Mouse (Mus musculus) kidney, adult 2 months (tissue): ENCODE data around the gene Fndc5. TPM values are rescaled to one million over a fixed set of nuclear protein-coding genes. Genes with fewer than 3 reads are reported as not detected.

Experiments
- DNase-seq: peaks from one replicate; pipeline ENCODE4 v3.0.0; 2021
- H3K27ac ChIP-seq: fragments of 200-500 bp; 2 replicates; pipeline ENCODE4 v1.5.1; 2012; ENCODE audit warnings: low read depth, low read length, control low read depth, inconsistent platforms; ENCODE audit not compliant: insufficient read depth
- H3K27me3 ChIP-seq: fragments of 200-500 bp; replicated peaks from 2 replicates; pipeline ENCODE4 v1.6.1; 2012; ENCODE audit warnings: mild to moderate bottlenecking, moderate library complexity, low read length, inconsistent platforms; ENCODE audit not compliant: control insufficient read depth, insufficient read depth
- H3K36me3 ChIP-seq: fragments of 200-500 bp; 2 replicates; pipeline ENCODE4 v1.6.1; 2012; ENCODE audit warnings: mild to moderate bottlenecking, moderate library complexity, low read length, inconsistent platforms; ENCODE audit not compliant: control insufficient read depth, insufficient read depth
- H3K4me1 ChIP-seq: fragments of 200-500 bp; 2 replicates; pipeline ENCODE4 v1.6.1; 2011; ENCODE audit warnings: low read length; ENCODE audit not compliant: control insufficient read depth, insufficient read depth
- H3K4me3 ChIP-seq: fragments of 200-500 bp; 2 replicates; pipeline ENCODE4 v1.5.1; 2011; ENCODE audit warnings: mild to moderate bottlenecking, low read depth, low read length, control low read depth; ENCODE audit not compliant: insufficient read depth
- CTCF ChIP-seq: fragments of 200-500 bp; conservative IDR thresholded peaks from 2 replicates; pipeline ENCODE4 v1.5.1; 2011; ENCODE audit warnings: low read depth, mild to moderate bottlenecking, control low read depth, low read length, moderate library complexity, mixed read lengths; ENCODE audit not compliant: insufficient read depth, insufficient read length
- POLR2A ChIP-seq: fragments of 200-500 bp; IDR thresholded peaks from one replicate; pipeline ENCODE4 v1.6.1; 2011; ENCODE audit warnings: low read depth, low read length, control low read depth
- WGBS: fragments of 180-500 bp; shearing (Covaris S2); methylation state at CpG from one replicate; pipeline ENCODE4 v1.1.7; 2018; 5-methylcytosine and 5-hydroxymethylcytosine counted together
- polyA plus RNA-seq: library from polyadenylated mRNA; depleted of rRNA; stranded (reverse); fragments of >200 nt; gene quantifications from 2 replicates; pipeline ENCODE4 v1.2.3, GENCODE M21; 2012

Gene Fndc5
- polyA plus RNA-seq, 1 experiment = 3.3 TPM

DNA sequence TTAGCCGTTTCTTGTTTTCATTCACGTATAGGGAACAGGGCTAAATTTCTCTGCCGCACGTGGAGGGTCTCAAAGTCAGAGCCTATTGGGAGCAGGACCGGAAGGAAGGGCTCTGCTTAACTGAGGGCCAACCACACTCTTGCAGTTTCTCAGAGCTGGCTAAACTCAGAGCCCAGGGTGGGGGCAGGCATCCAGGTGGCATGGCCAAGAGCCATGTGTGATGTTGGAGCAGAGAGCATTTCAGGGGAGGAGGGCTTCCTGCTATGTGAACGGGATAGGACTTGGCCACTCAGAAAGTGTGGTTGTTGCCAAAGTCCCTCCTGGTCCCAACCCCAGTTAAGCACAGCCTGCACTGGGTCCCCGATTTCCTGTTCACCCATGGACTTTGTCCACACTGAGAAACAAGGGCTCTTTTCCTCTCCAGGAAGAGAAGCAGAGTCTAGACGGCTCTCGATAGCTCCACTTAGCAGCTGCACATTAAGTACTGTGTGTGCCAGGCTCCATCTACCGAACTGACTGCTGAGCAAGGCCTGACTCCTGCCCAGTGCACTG lies 29.4 kb upstream of the Fndc5 start:
- Histone ChIP-seq H3K36me3 (no peaks in the 10 kb centered on the region), H3K4me3 (no peak overlapping the region), H3K4me1 (no peaks in the 10 kb centered on the region), H3K27me3 (0 out of 2 replicates have a peak, but pooled peaks cover 1% of the 10 kb centered on the region), H3K27ac (no peak overlapping the region)
- 59% methylated on average over 10 of the region's 10 CpGs for WGBS
- DNase-seq = no peak
- TF ChIP-seq CTCF (no peak), POLR2A (no peak)

DNA sequence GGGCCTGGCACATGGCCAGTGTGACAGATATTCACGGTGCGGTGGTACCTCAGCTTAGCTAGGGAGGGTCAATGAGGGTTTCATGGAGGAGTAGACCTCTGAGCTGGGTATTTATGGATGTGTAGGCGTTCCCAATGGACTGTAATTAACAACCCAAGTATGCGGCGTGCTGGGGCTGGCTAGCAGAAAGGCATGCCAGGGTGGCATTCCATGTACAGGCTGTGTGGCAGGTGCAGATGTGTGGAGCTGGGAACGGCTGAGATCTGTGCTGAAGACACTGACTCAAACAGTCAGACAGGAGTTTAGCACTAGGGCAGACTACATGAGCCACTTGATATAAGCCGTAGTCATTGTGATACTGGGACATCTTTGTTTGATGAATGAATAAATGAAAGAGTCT lies 28.2 kb upstream of the Fndc5 start:
- Histone ChIP-seq H3K4me1 (no peaks in the 10 kb centered on the region), H3K27me3 (0 out of 2 replicates have a peak, but pooled peaks cover 1% of the 10 kb centered on the region), H3K36me3 (no peaks in the 10 kb centered on the region), H3K27ac (no peak overlapping the region), H3K4me3 (no peak overlapping the region)
- TF ChIP-seq CTCF (no peak), POLR2A (no peak)
- WGBS = 50% methylated on average over 7 of the region's 7 CpGs
- no peak for DNase-seq

DNA sequence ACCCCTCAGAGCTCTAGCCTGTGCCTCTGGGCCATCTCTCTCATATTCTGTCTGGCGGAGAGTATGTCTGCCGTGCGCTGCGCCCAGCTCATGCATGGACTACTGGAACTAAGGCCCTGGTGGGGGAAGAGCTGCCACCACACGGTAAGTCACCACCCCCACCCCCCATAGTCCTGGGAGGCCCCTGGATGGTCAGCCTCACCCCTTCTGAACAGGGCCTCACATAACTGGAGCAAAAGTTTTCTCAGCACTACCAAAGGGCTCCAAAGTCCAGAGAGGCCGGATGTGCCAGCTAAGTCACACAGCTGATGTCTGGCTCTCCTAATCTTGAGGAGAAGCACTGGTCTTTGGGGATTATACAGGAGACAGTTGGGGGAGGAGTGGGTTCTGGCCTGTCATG lies 26.0 kb upstream of the Fndc5 start:
- no peaks in the 10 kb centered on the region for H3K4me1 ChIP-seq
- WGBS = 87% methylated on average over 6 of the region's 6 CpGs
- TF ChIP-seq CTCF (no peak), POLR2A (no peak)
- H3K36me3 ChIP-seq = no peaks in the 10 kb centered on the region
- DNase-seq = no peak
- H3K27me3 ChIP-seq = no peaks in the 10 kb centered on the region
- H3K4me3 ChIP-seq = no peak overlapping the region
- H3K27ac ChIP-seq = no peak overlapping the region

DNA sequence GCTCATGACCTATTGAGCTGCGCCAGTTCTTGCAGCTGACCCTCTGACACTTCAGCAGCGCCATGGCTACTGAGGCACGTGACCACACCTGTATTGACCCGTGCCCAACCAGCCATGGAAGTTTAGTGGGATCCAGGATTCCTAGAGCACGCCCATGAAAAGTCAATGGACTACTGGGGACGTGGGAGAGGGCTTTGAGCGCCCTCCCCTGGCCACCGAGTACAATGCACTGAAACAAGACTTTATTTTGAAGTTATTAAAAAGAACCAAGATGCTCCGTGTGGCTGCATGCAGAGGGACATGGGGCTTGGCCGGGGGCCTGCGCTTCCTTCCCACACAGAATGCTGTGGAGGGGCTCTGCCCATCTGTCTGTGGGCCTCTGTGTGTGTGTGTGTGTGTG lies 25.4 kb upstream of the Fndc5 start:
- Histone ChIP-seq H3K4me1 (no peaks in the 10 kb centered on the region), H3K36me3 (no peaks in the 10 kb centered on the region), H3K4me3 (no peak overlapping the region), H3K27me3 (no peaks in the 10 kb centered on the region), H3K27ac (no peak overlapping the region)
- DNase-seq = no peak
- WGBS = 48% methylated on average over 11 of the region's 11 CpGs
- TF ChIP-seq CTCF (peak; percentile 41), POLR2A (no peak)

DNA sequence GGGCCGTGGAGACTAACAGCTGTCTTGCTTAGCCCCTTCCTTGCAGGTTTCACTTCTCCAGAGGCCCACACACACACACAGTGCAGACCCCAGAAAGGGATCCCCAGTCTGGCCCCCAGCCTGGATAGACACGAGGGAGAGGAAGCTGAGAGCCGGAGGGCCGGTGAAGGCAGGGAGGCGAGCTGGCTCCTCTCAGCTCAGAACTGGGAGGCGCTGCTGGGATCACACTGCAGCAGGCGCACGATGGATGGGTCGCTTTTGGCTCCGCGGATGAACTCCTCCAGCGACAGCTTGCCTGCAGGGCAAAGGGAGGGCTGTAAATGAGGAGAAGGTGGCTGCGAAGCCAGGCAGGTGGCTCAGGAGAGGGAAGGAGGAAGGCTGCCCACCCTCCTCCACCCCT lies 24.6 kb upstream of the Fndc5 start:
- H3K27me3 ChIP-seq = no peaks in the 10 kb centered on the region
- 36% methylated on average over 13 of the region's 13 CpGs for WGBS
- H3K36me3 ChIP-seq = no peaks in the 10 kb centered on the region
- TF ChIP-seq CTCF = no peak
- TF ChIP-seq POLR2A = no peak
- no peak overlapping the region for H3K4me3 ChIP-seq
- H3K4me1 ChIP-seq = no peaks in the 10 kb centered on the region
- DNase-seq = no peak
- H3K27ac ChIP-seq = no peak overlapping the region

DNA sequence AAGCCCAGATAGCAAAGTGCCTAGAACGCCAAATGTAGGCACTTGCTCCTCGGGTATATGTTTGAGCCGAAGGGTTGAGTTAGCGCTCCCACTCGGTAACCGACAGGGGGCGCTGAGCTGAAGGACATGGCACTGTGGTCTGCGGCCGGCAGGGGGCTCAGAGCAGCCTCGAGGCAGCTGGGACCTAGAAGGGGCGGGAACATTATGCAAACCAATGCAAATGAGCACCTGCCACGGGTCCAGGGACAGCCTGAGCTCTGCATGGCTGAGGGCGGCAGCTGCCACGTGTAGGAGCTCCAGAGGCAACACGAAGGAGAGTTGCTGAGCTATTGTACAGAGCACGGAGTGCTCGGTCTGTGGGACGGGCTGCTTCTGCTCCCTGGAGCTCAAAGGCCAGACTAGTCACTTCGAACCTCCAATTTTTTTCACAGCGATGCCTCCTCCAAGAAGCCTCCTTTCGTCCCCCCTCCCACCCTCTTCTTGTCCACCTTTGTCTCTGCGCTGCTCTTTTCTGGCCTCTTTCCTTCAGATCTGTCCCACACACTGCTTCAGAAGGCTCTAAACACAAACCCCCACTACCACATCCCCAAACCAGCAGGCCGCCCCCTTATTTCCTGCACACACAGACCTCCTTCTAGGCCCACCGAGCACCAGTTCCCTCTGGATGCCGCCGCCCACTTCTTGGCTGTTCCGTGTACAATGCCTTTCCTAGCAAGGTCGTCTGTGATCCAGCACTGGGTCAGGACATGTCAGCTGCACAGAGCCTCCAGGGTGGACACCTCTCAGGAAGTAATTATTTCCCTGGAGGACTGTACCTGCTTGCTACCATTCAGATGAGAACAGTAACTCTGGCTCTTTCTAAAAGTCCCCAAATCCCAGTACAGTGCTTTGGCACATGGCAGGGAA lies 23.5 kb upstream of the Fndc5 start:
- no peaks in the 10 kb centered on the region for H3K4me1 ChIP-seq
- DNase-seq = peak; percentile 61
- 31% methylated on average over 28 of the region's 28 CpGs for WGBS

DNA sequence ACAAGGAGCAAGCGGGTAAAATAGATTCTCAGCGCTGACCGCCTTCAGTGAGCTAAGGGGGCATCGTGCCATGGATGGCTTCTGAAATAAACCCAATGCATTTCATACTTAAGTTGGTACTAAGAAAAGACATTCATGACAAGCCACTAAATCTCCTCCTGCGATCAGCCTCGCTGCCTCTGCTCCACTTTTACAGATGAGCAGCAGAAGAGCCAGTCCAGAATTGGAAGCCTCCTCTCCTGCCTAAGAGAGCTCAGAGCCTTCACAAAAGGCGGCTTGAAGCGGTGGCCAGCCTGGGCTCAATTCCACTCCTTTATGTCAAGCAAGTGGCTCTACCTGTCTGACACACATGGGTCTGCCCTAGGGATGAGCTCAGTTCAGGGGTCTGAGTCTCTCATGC lies 20.1 kb upstream of the Fndc5 start:
- H3K4me1 ChIP-seq = no peaks in the 10 kb centered on the region
- H3K27ac ChIP-seq = no peak overlapping the region
- H3K27me3 ChIP-seq = peaks cover 3% of the 10 kb centered on the region
- no peak for DNase-seq
- TF ChIP-seq CTCF = no peak
- TF ChIP-seq POLR2A = no peak
- H3K4me3 ChIP-seq = no peak overlapping the region
- H3K36me3 ChIP-seq = no peaks in the 10 kb centered on the region
- WGBS = 91% methylated on average over 8 of the region's 8 CpGs

More for the DNA sequence above, 23.5 kb upstream of the Fndc5 start:
- Histone ChIP-seq H3K36me3 (no peaks in the 10 kb centered on the region), H3K27me3 (no peaks in the 10 kb centered on the region), H3K27ac (no peak overlapping the region), H3K4me3 (no peak overlapping the region)
- TF ChIP-seq POLR2A (no peak), CTCF (peak; percentile 79)
